Mouse (Mus musculus): ENCODE results near the gene Zfp408.
A peak's percentile ranks its signal among the peaks of the same experiment; 100 is the strongest.
"Not testable (repeated sequence)": the region's sequence is repeated elsewhere in the genome, so short reads cannot be mapped to it uniquely, and the experiment has no call there.

The Zfp408 gene

DNA sequence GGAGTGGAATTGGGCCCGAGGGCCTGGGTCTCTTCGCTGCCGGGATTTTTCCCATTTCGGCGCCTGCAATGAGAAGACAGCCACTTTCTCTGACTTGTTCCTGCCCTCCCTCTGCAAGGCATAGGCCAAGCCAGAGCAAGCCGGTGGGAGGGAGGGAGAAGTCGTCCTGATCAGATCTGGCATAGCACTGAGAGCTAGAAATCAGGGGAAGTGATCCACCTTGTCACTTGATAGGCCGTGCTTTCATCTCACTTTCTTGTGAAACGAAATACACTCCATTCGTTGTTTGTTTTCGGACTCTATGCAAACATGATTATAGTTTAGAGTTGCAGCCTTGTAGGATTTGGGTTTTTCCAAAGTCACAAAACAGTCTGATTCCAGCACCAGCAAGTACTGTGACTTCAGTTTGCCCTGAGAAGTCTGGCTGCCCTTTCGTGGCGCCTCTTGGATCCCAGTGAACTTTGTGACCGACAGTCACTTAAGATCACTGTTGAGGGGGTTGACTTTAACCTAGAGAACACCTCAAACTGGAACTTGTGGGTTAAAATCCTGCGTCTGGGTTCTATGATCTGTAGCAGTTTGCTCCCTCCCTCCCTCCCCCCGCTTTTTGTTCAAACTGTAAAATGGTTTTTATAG lies 887 bp upstream of the Zfp408 start:
- DNase-seq = no peak

- DNase-seq = peak in 1 of 2 experiments; percentile 51
Observed at GRCm38 (mm10) chr2:91649152-91649551, 439 bp downstream of the Zfp408 start.

DNA sequence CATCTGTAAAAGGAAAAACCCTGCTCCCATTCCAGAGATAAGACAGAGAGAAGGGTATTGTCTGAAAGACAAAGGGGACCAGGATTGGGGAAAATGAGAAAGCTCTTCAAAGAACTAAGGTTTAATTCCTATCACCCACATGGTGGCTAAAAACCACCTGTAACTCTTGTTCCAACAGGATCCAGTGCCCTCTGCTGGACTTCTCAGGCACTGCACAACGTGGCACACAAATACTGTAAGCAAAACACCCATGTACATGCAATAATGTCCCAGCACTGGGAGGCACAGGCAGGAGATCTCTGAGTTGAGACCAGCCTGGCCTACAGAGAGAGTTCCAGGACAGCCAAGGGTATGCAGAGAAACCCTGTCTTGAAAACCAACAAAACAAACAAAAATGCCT lies 2.9 kb downstream of the Zfp408 start:
- peak; percentile 68 to 69 for DNase-seq

DNA sequence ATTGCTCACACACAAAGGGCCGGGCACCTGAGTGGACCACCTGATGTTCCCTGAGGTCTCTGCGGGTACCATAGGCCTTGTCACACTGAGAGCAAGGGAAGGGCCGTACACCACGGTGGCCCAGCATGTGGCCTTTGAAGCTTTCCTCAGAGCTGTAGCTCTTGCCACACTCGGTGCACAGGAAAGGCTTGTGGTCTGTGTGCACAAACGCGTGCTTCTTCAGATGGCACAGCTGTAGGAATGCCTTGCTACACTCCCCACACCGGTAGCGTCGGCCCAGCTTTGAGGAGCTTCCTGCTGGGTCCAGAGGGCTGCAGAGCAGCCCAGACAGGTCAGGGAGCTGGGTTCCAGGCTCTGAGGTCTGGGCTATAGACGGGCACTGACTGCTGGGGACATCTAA lies 3.8 kb downstream of the Zfp408 start:
- DNase-seq = peak; percentile 75 to 85

GRCm38 (mm10) chr2:91645354-91645753 lies 4.2 kb downstream of the Zfp408 start:
- DNase-seq = peak in 1 of 2 experiments; percentile 64

DNA sequence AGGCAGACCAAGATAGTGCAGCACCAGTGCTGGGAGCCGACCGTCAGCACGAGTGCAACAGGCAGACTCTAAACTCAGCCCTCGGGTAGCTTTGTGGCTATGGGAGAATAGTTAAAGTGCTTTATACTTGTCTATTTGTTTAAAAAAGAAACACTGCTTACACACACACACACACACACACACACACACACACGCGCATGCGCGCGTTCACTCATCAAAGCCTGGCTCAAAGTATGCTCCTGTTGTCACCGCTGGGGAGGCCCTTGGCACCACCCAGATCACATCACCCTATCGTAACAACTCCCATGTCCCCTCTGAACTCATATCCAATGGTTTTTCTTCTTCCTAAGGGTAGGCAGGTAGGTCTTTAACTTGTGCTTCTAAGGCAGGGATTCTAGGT lies 5.6 kb downstream of the Zfp408 start:
- no peak for DNase-seq

DNA sequence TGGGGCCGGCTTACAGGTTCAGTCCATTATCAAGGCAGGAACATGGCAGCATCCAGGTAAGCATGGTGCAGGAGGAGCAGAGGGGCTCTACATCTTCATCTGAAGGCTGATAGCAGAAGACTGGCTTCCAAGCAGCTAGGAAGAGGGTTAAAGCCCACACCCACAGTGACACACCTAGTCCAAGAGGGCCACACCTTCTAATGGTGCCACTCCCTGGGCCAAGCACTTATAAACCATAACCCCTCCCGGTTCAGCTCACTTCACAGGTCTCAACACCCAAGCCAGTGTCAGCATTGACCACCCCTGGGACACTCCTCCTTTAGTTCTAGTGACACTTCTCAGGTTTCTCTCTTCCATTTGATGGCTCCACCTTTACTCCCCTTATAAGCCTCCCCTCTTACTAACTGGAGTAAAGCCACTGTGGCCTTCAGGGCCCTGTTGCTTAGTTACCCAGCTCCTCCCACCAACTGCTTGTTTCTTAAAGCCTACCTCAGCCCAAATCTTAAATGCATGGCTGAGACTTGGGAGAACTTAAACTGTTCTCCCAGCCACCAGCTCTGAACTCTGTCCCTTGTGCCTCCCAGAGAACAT lies 6.7 kb downstream of the Zfp408 start:
- DNase-seq = no peak

- DNase-seq = no peak
Observed at GRCm38 (mm10) chr2:91638931-91639330, 10.7 kb downstream of the Zfp408 start.

DNA sequence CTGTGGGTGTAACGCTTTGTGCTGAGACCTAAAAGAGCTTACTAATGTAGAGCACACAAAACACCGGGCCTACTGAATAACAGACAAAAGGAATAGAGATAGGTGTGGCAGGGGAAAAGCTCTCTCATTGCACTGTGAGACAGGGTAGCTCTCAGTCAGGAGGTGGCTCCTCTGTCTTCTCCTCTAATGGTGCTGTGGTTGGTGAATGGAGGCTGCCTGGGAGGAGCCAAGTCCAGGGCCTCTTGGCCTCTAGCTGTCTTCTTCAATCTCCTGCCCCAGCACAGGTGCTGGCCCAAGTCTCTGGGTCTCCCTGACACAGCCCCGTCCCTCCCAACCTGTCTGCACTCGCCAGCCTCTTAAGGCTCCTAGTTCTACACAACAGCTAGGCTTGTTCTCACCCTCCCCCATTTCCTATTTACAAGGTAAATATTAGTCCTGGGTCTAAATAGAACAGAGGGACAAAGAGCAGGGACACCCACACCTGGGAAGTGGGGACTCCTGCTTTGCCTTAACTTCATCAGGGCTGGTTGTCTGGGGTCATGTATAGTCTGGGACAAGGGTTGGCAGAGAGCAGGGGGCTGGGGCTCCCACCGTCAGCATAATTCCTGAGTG lies 12.8 kb downstream of the Zfp408 start:
- DNase-seq = no peak

DNA sequence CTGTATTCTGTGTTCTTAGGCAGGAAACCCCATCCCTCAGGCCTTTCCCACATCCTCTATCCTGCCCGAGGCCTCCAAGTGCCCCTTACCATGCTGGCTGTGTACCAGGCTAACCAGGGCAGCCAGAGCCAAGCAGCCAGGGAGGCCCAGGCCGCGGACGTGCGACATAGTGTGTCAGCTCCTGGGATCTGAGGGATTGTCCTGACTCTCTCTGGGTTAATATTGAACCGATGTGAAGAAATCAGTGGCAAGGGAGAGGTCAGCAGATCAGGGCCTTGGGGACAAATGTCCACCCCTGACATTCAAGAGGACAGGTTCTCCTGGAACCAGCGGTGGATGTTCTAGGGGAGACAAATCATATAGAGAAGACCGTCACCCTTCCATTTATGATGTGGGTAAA lies 13.4 kb downstream of the Zfp408 start, which contains the start of gene F2:
TSS of gene F2 (minus strand) at position 186 of the 400 bp plus-strand sequence.
- no peak for DNase-seq

GRCm38 (mm10) chr2:91635486-91635885 lies 14.1 kb downstream of the Zfp408 start:
- DNase-seq = peak in 1 of 2 experiments; percentile 23

- peak; percentile 55 to 74 for DNase-seq
Observed at GRCm38 (mm10) chr2:91634841-91635240, 14.8 kb downstream of the Zfp408 start.

DNA sequence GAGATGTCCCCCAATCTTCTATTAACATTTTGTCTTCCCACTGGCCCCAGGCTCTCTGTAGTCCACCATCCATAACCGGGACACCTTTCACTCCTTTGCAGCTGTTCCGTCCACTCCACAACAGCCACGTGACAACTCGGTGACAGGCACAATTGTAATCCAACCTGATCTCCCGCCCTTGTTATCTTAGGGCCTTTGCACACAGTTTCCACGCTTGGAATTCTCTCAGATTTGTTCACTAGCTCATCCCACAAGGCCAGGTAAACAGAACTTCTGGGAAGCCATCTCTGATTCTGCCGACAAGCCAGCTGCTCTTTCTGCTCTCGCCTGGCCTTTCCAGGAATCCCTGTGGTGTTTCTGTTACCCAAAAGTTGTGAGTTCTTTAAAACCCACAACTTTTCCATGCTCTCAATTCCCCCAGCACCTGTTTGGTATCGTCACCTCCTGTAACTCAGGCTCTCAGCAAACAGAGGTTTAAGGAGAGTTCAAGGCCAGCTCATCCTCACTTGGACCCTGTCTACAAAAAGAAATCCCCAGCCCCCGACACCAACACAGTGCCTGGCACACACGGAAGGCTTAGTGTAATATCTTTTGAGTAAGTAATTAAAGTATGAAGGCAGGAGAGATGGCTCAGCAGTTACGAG lies 16.1 kb downstream of the Zfp408 start:
- DNase-seq = no peak

- DNase-seq = no peak
Observed at GRCm38 (mm10) chr2:91632316-91632715, 17.3 kb downstream of the Zfp408 start.

GRCm38 (mm10) chr2:91631826-91632225 lies 17.8 kb downstream of the Zfp408 start:
- DNase-seq = no peak

DNA sequence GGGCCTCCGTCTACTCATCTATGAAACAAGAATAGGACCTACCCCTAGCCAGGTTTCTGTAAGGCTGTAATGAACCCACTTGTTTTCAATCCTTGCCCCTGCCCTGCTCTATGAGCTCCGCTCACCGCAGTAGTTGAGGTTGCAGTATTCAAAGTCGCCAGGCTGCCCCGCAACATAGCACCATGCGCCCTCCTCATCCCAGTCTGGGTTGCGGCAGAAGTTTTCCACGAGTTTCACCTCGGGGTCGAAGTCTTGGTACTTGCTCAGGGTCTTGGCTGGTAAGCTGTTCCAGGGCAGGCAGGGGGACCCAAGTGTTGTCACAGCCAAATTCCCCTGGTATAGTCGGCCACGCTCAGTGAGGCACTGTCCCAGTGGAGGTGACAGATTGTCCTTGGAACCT lies 19.2 kb downstream of the Zfp408 start:
- no peak for DNase-seq

DNA sequence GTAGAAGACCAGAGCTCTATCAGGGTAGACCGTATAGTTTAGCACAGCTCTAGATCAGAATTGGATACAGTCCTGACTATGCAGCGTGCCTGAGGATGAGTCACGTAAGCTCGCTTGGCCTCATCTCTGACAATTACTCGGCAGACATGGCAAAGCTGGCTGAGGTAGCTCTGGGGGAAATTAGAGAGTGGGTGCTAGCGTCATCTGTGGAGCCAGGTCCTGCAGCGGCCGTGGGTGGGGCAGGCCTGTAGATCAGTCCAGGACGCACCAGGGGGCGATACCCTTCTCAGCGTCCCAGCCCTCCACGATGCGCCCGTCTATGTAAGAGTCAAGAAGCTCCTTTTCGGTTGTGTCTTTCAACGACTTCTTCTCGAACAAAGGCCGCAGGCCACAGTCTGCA lies 19.9 kb downstream of the Zfp408 start:
- peak in 1 of 2 experiments; percentile 45 for DNase-seq

GRCm38 (mm10) chr2:91628171-91628570 lies 21.4 kb downstream of the Zfp408 start:
- DNase-seq = no peak

GRCm38 (mm10) chr2:91627486-91627885 lies 22.1 kb downstream of the Zfp408 start:
- no peak for DNase-seq

GRCm38 (mm10) chr2:91623366-91623765 lies 26.2 kb downstream of the Zfp408 start:
- not testable (repeated sequence) for DNase-seq

GRCm38 (mm10) chr2:91622356-91622755 lies 27.2 kb downstream of the Zfp408 start:
- no peak for DNase-seq

DNA sequence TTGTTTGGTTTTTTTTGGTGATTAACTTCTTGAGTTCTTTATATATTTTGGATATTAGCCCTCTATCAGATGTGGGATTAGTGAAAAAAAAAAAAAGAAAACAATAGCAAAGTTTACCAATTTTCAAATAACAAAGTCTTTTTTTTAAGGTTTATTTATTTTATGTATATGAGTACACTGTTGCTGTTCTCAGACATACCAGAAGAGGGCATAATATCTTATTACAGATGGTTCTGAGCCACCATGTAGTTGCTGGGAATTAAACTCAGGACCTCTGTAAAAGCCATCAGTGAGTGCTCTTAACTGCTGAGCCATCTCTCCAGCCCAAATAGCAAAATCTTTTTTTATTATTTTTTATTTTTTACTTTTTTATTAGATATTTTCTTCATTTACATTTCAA lies 40.2 kb downstream of the Zfp408 start:
- DNase-seq = not testable (repeated sequence)

DNA sequence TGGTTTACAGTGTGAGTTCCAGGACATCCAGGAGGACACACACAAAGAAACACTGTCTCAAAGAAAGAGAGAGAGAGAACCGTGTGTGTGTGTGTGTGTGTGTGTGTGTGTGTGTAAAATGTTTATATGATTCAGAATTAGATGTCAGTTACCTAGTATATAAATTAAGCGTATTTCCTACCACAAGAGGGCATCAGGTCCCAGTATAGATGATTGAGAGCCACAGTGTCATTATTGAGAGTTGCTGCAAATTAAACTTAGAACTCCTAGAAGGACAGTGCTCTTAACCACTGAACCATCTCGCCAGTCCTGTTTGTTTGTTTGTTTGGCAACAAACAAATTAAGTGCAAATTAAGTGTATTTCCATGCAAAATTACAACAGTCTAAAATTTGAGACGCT lies 47.2 kb downstream of the Zfp408 start:
- DNase-seq = no peak

GRCm38 (mm10) chr2:91600475-91600874 lies 49.1 kb downstream of the Zfp408 start:
- no peak for DNase-seq

Data from thymus, postnatal 36 days (tissue).